Mouse (Mus musculus) kidney, postnatal 14 days (tissue): ENCODE data around the gene Col24a1.

Experiments used
- DNase-seq: peaks from one replicate; pipeline ENCODE4 v3.0.0; 2022; ENCODE audit warnings: mixed read lengths

The Col24a1 gene

GRCm38 (mm10) chr3:145471094-145471493, 178.8 kb downstream of the Col24a1 start:
- no peak for DNase-seq

GRCm38 (mm10) chr3:145474163-145474562, 181.9 kb downstream of the Col24a1 start:
- no peak for DNase-seq

- DNase-seq: no peak
These were observed 184.4 kb downstream of the Col24a1 start for GRCm38 (mm10) chr3:145476634-145477033.

- no peak for DNase-seq
These were observed 184.8 kb downstream of the Col24a1 start for GRCm38 (mm10) chr3:145477074-145477473.

GRCm38 (mm10) chr3:145478446-145478845, 186.2 kb downstream of the Col24a1 start:
- peak; percentile 7 for DNase-seq

- DNase-seq: no peak
These were observed 198.0 kb downstream of the Col24a1 start for GRCm38 (mm10) chr3:145490279-145490678.

GRCm38 (mm10) chr3:145491326-145491725, 199.1 kb downstream of the Col24a1 start:
- DNase-seq: peak; percentile 21

GRCm38 (mm10) chr3:145498127-145498526, 205.9 kb downstream of the Col24a1 start:
- DNase-seq: no peak

GRCm38 (mm10) chr3:145498893-145499292, 206.6 kb downstream of the Col24a1 start:
- DNase-seq: no peak

- no peak for DNase-seq
These were observed 212.6 kb downstream of the Col24a1 start for GRCm38 (mm10) chr3:145504830-145505229.

GRCm38 (mm10) chr3:145508550-145508949, 216.3 kb downstream of the Col24a1 start:
- no peak for DNase-seq

GRCm38 (mm10) chr3:145514197-145514596, 221.9 kb downstream of the Col24a1 start:
- no peak for DNase-seq

GRCm38 (mm10) chr3:145521528-145522080, 229.3 kb downstream of the Col24a1 start:
- no peak for DNase-seq

GRCm38 (mm10) chr3:145522311-145522710, 230.0 kb downstream of the Col24a1 start:
- no peak for DNase-seq

- no peak for DNase-seq
These were observed 233.0 kb downstream of the Col24a1 start for GRCm38 (mm10) chr3:145525266-145525665.

GRCm38 (mm10) chr3:145537870-145538269, 245.6 kb downstream of the Col24a1 start:
- no peak for DNase-seq

GRCm38 (mm10) chr3:145548441-145549415, 256.5 kb downstream of the Col24a1 start:
- DNase-seq: no peak

- DNase-seq: no peak
These were observed 257.9 kb downstream of the Col24a1 start for GRCm38 (mm10) chr3:145550216-145550615.

- no peak for DNase-seq
These were observed 262.1 kb downstream of the Col24a1 start for GRCm38 (mm10) chr3:145554388-145554787.

GRCm38 (mm10) chr3:145556206-145556605, 263.9 kb downstream of the Col24a1 start:
- no peak for DNase-seq

GRCm38 (mm10) chr3:145559675-145560074, 267.4 kb downstream of the Col24a1 start:
- no peak for DNase-seq

- no peak for DNase-seq
These were observed 267.8 kb downstream of the Col24a1 start for GRCm38 (mm10) chr3:145560117-145560516.

GRCm38 (mm10) chr3:145574468-145574867, 282.2 kb downstream of the Col24a1 start:
- no peak for DNase-seq

GRCm38 (mm10) chr3:145575340-145575739, 283.1 kb downstream of the Col24a1 start:
- DNase-seq: no peak
